Mouse (Mus musculus) lung, postnatal 0 days (tissue): ENCODE data around the gene Sec14l1.
"Not testable (repeated sequence)": the region's sequence is repeated elsewhere in the genome, so short reads cannot be mapped to it uniquely, and the experiment has no call there.

Source experiments
- CTCF ChIP-seq: IDR thresholded peaks from 2 replicates; pipeline ENCODE4 v1.5.1; 2016; ENCODE audit warnings: antibody characterized with exemption, mild to moderate bottlenecking
- EP300 ChIP-seq: IDR thresholded peaks from 2 replicates; pipeline ENCODE4 v1.6.1; 2016; ENCODE audit warnings: antibody characterized with exemption, mild to moderate bottlenecking, control low read depth

DNA sequence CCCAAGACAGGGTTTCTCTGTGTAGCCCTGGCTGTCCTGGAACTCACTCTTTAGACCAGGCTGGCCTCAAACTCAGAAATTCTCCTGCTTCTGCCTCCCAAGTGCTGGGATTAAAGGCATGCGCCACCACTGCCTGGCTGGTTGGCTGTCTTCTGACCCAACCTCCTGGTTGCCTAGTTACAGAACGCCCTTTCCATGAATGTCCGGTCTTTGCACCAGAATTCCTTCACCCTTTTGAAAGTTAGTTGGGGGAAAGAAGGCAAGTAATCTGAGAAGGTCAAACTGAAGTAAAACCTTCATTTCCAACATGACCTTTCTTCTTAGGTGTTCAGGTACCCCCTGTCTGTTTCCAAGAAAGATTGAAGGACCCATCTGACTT lies 31.1 kb upstream of the Sec14l1 start:
- not testable (repeated sequence) for TF ChIP-seq CTCF, EP300
